Mouse (Mus musculus) brain, embryonic 18.5 days (tissue): ENCODE results near the gene Ctsa.

Experiments
- DNase-seq: peaks from one replicate; pipeline ENCODE4 v3.0.0-alpha.2; 2012; ENCODE audit warnings: low read depth, low spot score

The Ctsa gene

GRCm38 (mm10) chr2:164804533-164805331 lies 27.9 kb upstream of the Ctsa start, which contains the start of the genes Acot8 and Zswim3:
Gene Acot8, minus strand, starts transcription at chr2:164804882.
Gene Zswim3, plus strand, starts transcription at chr2:164805098.
- DNase-seq = peak; percentile 97

- DNase-seq = no peak
Measured at GRCm38 (mm10) chr2:164805332-164805718, 27.3 kb upstream of the Ctsa start.

- DNase-seq = no peak
Measured at GRCm38 (mm10) chr2:164806614-164807013, 26.1 kb upstream of the Ctsa start.

- no peak for DNase-seq
Measured at GRCm38 (mm10) chr2:164813557-164813956, 19.1 kb upstream of the Ctsa start.

GRCm38 (mm10) chr2:164815348-164815747 lies 17.3 kb upstream of the Ctsa start:
- no peak for DNase-seq

- DNase-seq = no peak
Measured at GRCm38 (mm10) chr2:164815821-164816220, 16.9 kb upstream of the Ctsa start.

GRCm38 (mm10) chr2:164817206-164817605 lies 15.5 kb upstream of the Ctsa start:
- no peak for DNase-seq

GRCm38 (mm10) chr2:164817703-164818102 lies 15.0 kb upstream of the Ctsa start:
- no peak for DNase-seq

- DNase-seq = no peak
Measured at GRCm38 (mm10) chr2:164821060-164821459, 11.6 kb upstream of the Ctsa start.

- DNase-seq = peak; percentile 94
Measured at GRCm38 (mm10) chr2:164822636-164823165, 10.0 kb upstream of the Ctsa start, which contains the start of gene Zswim1. Gene Zswim1, plus strand, starts transcription at chr2:164822686.

GRCm38 (mm10) chr2:164823181-164823585 lies 9.5 kb upstream of the Ctsa start:
- no peak for DNase-seq

- DNase-seq = no peak
Measured at GRCm38 (mm10) chr2:164823969-164824368, 8.7 kb upstream of the Ctsa start.

- DNase-seq = no peak
Measured at GRCm38 (mm10) chr2:164825521-164825920, 7.2 kb upstream of the Ctsa start.

GRCm38 (mm10) chr2:164827146-164827850 lies 5.4 kb upstream of the Ctsa start:
- no peak for DNase-seq

GRCm38 (mm10) chr2:164828437-164828836 lies 4.2 kb upstream of the Ctsa start, which contains the start of gene Spata25:
Gene Spata25, minus strand, starts transcription at chr2:164828537.
- DNase-seq = no peak

GRCm38 (mm10) chr2:164829090-164829489 lies 3.6 kb upstream of the Ctsa start:
- no peak for DNase-seq

GRCm38 (mm10) chr2:164831029-164831428 lies 1.6 kb upstream of the Ctsa start:
- DNase-seq = no peak

GRCm38 (mm10) chr2:164832032-164832747 lies 483 bp upstream of the Ctsa start:
- no peak for DNase-seq

- DNase-seq = peak; percentile 92
Measured at GRCm38 (mm10) chr2:164833314-164833959, 764 bp downstream of the Ctsa start, which contains the start of gene Neurl2. Gene Neurl2, minus strand, starts transcription at chr2:164833456.

GRCm38 (mm10) chr2:164834531-164834930 lies 1.9 kb downstream of the Ctsa start:
- no peak for DNase-seq

- DNase-seq = no peak
Measured at GRCm38 (mm10) chr2:164835164-164835563, 2.5 kb downstream of the Ctsa start.
